Mouse (Mus musculus) heart, adult 2 months (tissue): ENCODE data around the gene Cldn3.

Source experiments
- CTCF ChIP-seq: fragments of 200-600 bp; IDR thresholded peaks from 2 replicates; pipeline ENCODE4 v1.8.1; 2022; ENCODE audit warnings: antibody characterized with exemption, mild to moderate bottlenecking, moderate library complexity
- EP300 ChIP-seq: fragments of 200-500 bp; IDR thresholded peaks from 2 replicates; pipeline ENCODE4 v1.6.1; 2011; ENCODE audit warnings: low read depth, low read length, control low read depth; ENCODE audit not compliant: insufficient read depth
- POLR2A ChIP-seq: fragments of 200-500 bp; IDR thresholded peaks from 2 replicates; pipeline ENCODE4 v1.6.1; 2011; ENCODE audit warnings: mild to moderate bottlenecking, low read depth, low read length, control low read depth; ENCODE audit not compliant: insufficient read depth

- TF ChIP-seq CTCF (no peak), POLR2A (no peak), EP300 (no peak)
These were observed 44.4 kb upstream of the Cldn3 start for GRCm38 (mm10) chr5:134941472-134942209.
